Mouse (Mus musculus) liver, embryonic 14.5 days (tissue): ENCODE measurements around the gene Rnh1. TPM values are rescaled to one million over a fixed set of nuclear protein-coding genes. Genes with fewer than 3 reads are reported as not detected.

Experiments
- ATAC-seq: fragments of 200-750 bp; cut with Nextera tagmentation; 2 replicates; pipeline ENCODE4 v1.8.0; 2017; ENCODE audit warnings: moderate number of reproducible peaks, mild to moderate bottlenecking, moderate library complexity; ENCODE audit not compliant: insufficient read depth
- DNase-seq, 3 experiments: peaks; one replicate each; pipeline ENCODE4 v3.0.0-alpha.2; 2012 to 2013; ENCODE audit warnings: low read depth in 3 of 3, low spot score in 3 of 3
- H3K27ac ChIP-seq: fragments of 300-500 bp; sonication (generic); 2 replicates; pipeline ENCODE4 v1.5.1; 2014; ENCODE audit warnings: moderate library complexity, mild to moderate bottlenecking, control low read depth, inconsistent platforms
- H3K27me3 ChIP-seq: fragments of 300-500 bp; sonication (generic); 2 replicates; pipeline ENCODE4 v1.6.1; 2014; ENCODE audit warnings: mild to moderate bottlenecking, low read length, moderate library complexity; ENCODE audit not compliant: control insufficient read depth, insufficient read depth
- H3K36me3 ChIP-seq: fragments of 300-500 bp; sonication (generic); replicated peaks from 2 replicates; pipeline ENCODE4 v1.6.1; 2014; ENCODE audit warnings: low read depth; ENCODE audit not compliant: control insufficient read depth, insufficient read depth
- H3K4me1 ChIP-seq, 2 experiments: fragments of 200-500 bp in 1 of 2; fragments of 300-500 bp in 1 of 2; sonication (generic) in 1 of 2; replicated peaks; 2 replicates each; pipeline ENCODE4 v1.6.1; 2012 to 2014; ENCODE audit warnings: antibody characterized with exemption in 1 of 2, inconsistent platforms in 1 of 2, low read length in 1 of 2; ENCODE audit not compliant: control insufficient read depth in 2 of 2, insufficient read depth in 2 of 2
- H3K4me2 ChIP-seq: fragments of 300-500 bp; sonication (generic); 2 replicates; pipeline ENCODE4 v1.6.1; 2014; ENCODE audit warnings: low read depth, mild to moderate bottlenecking, control low read depth, moderate library complexity
- H3K4me3 ChIP-seq, 2 experiments: fragments of 200-500 bp in 1 of 2; fragments of 300-500 bp in 1 of 2; sonication (generic) in 1 of 2; 2 replicates each; pipeline ENCODE4 v1.5.1; 2012 to 2014; ENCODE audit warnings: low read depth in 2 of 2, low read length in 2 of 2, mild to moderate bottlenecking in 2 of 2, control low read depth in 1 of 2, inconsistent platforms in 1 of 2, moderate library complexity in 1 of 2; ENCODE audit not compliant: insufficient read depth in 1 of 2
- H3K9ac ChIP-seq: fragments of 300-500 bp; sonication (generic); replicated peaks from 2 replicates; pipeline ENCODE4 v1.6.1; 2014; ENCODE audit warnings: mild to moderate bottlenecking, control low read depth, moderate library complexity
- H3K9me3 ChIP-seq: fragments of 300-500 bp; sonication (generic); 2 replicates; pipeline ENCODE4 v1.6.1; 2016; ENCODE audit warnings: low read length, mixed read lengths; ENCODE audit not compliant: control insufficient read depth
- CTCF ChIP-seq: IDR thresholded peaks from 2 replicates; pipeline ENCODE4 v1.5.1; 2016; ENCODE audit warnings: antibody characterized with exemption, low read depth, control low read depth
- EP300 ChIP-seq: IDR thresholded peaks from 2 replicates; pipeline ENCODE4 v1.6.1; 2016; ENCODE audit warnings: antibody characterized with exemption, low read depth
- WGBS: fragments of 180-500 bp; shearing (Covaris S2); extraction: QIAGEN DNeasy Blood & Tissue Kit; methylation state at CpG from one replicate; pipeline ENCODE4 v1.1.7; 2014; ENCODE audit not compliant: insufficient replicate concordance; 5-methylcytosine and 5-hydroxymethylcytosine counted together
- polyA plus RNA-seq, 2 experiments: library from polyadenylated mRNA; depleted of rRNA in 1 of 2; stranded (reverse) in 1 of 2; unstranded in 1 of 2; fragments of >200 nt; fragmentation: Nextera tagmentation in 1 of 2; extraction: Ambion mirVana in 1 of 2; gene quantifications; 2 replicates each; pipeline versions ENCODE4 v1.2.1 to v1.2.3; 2012 to 2014

The Rnh1 gene
- polyA plus RNA-seq, 2 experiments, result 26.5 to 54.6 TPM

- peaks cover 3% of the 10 kb centered on the region for H3K36me3 ChIP-seq
- H3K9me3 ChIP-seq, result no peaks in the 10 kb centered on the region
- H3K27ac ChIP-seq, result peak overlapping the region; percentile 70
- peak; percentile 50 for ATAC-seq
- peak overlapping the region; percentile 69 for H3K9ac ChIP-seq
- TF ChIP-seq EP300 (no peak), CTCF (no peak)
- H3K4me2 ChIP-seq, result peak overlapping the region; percentile 82
- H3K27me3 ChIP-seq, result no peaks in the 10 kb centered on the region
- H3K4me1 ChIP-seq, result peaks cover 40 to 46% of the 10 kb centered on the region in 2 experiments
- under 1% methylated on average over 22 of the region's 22 CpGs for WGBS
- H3K4me3 ChIP-seq, result peak overlapping the region; percentile 67 to 73
- DNase-seq, result peak; percentile 66 to 79 (median 66)
Measured at GRCm38 (mm10) chr7:141168518-141168953, 4.1 kb downstream of the Rnh1 start.

GRCm38 (mm10) chr7:141167901-141168517, 4.6 kb downstream of the Rnh1 start:
- Histone ChIP-seq H3K27ac (peak overlapping the region; percentile 70), H3K36me3 (peaks cover 8% of the 10 kb centered on the region), H3K4me3 (peak overlapping the region; percentile 67 to 73), H3K27me3 (no peaks in the 10 kb centered on the region), H3K4me1 (peaks cover 37 to 42% of the 10 kb centered on the region in 2 experiments), H3K4me2 (peak overlapping the region; percentile 82), H3K9ac (peak overlapping the region; percentile 69), H3K9me3 (no peaks in the 10 kb centered on the region)
- ATAC-seq (peak; percentile 14; the same call in 1 of the 2 replicates), DNase-seq (peak in 2 of 3 experiments; percentile 41 to 54)
- TF ChIP-seq EP300, result no peak
- 9% methylated on average over 7 of the region's 7 CpGs for WGBS

GRCm38 (mm10) chr7:141164850-141165249, 7.8 kb downstream of the Rnh1 start:
- H3K27ac ChIP-seq, result no peak overlapping the region
- H3K36me3 ChIP-seq, result peaks cover 31% of the 10 kb centered on the region
- H3K4me2 ChIP-seq, result no peak overlapping the region
- peaks cover 18 to 25% of the 10 kb centered on the region in 2 experiments for H3K4me1 ChIP-seq
- no peak overlapping the region for H3K4me3 ChIP-seq
- no peak overlapping the region for H3K9ac ChIP-seq
- H3K27me3 ChIP-seq, result no peaks in the 10 kb centered on the region
- DNase-seq (no peak), ATAC-seq (no peak)
- WGBS, result 75% methylated on average over 6 of the region's 6 CpGs
- TF ChIP-seq CTCF (no peak), EP300 (no peak)
- no peaks in the 10 kb centered on the region for H3K9me3 ChIP-seq

- H3K36me3 ChIP-seq, result peaks cover 35% of the 10 kb centered on the region
- no peak overlapping the region for H3K4me2 ChIP-seq
- no peak overlapping the region for H3K4me3 ChIP-seq
- no peaks in the 10 kb centered on the region for H3K27me3 ChIP-seq
- no peak overlapping the region for H3K9ac ChIP-seq
- ATAC-seq (no peak), DNase-seq (no peak)
- no peaks in the 10 kb centered on the region for H3K9me3 ChIP-seq
- H3K4me1 ChIP-seq, result peaks cover 14 to 21% of the 10 kb centered on the region in 2 experiments
- H3K27ac ChIP-seq, result no peak overlapping the region
- TF ChIP-seq CTCF (no peak), EP300 (no peak)
- 88% methylated on average over 7 of the region's 7 CpGs for WGBS
Measured at GRCm38 (mm10) chr7:141164397-141164796, 8.3 kb downstream of the Rnh1 start.

- H3K4me2 ChIP-seq, result no peak overlapping the region
- TF ChIP-seq EP300 (no peak), CTCF (no peak)
- no peaks in the 10 kb centered on the region for H3K9me3 ChIP-seq
- no peak for DNase-seq
- no peak overlapping the region for H3K9ac ChIP-seq
- WGBS, result 89% methylated on average over 9 of the region's 9 CpGs
- H3K27me3 ChIP-seq, result no peaks in the 10 kb centered on the region
- ATAC-seq, result no peak
- no peak overlapping the region for H3K4me3 ChIP-seq
- H3K27ac ChIP-seq, result no peak overlapping the region
- no peaks in the 10 kb centered on the region for H3K4me1 ChIP-seq
- peaks cover 93% of the 10 kb centered on the region for H3K36me3 ChIP-seq
Measured at GRCm38 (mm10) chr7:141155362-141155761, 17.3 kb downstream of the Rnh1 start.
